Mouse (Mus musculus) spleen, adult 18-20 months (tissue): ENCODE measurements around the gene Gprin2.

Source experiments
- DNase-seq, 2 experiments: peaks; one replicate each; pipeline ENCODE4 v3.0.0; 2022; ENCODE audit warnings: mixed read lengths in 2 of 2

Gene Gprin2

GRCm38 (mm10) chr14:34201231-34202035 lies at the start of gene Gprin2:
Gprin2 (minus strand) TSS chr14:34201653.
- peak in 1 of 2 experiments; percentile 7 for DNase-seq

DNA sequence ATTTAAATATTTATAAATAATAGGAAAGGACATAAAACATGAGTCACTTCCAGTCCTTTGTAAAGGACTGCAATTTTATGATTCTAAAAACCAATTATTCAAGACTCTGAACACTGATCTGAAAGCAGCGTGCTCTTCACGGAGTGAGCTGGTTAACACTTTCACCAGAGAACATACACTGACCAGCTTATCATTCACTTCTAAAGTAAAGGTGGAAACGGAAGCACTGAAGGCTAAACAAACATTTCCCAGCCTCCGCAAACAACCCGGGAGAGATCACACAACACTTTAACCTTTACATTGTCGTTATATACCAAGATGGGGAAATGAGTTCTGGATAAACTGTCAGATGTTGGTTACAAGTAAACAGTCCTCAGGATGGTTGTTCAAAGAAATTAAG lies 39.2 kb upstream of the Gprin2 start:
- DNase-seq: no peak

GRCm38 (mm10) chr14:34240263-34240662 lies 38.8 kb upstream of the Gprin2 start:
- no peak for DNase-seq

- DNase-seq: peak in 1 of 2 experiments; percentile 17
Measured at GRCm38 (mm10) chr14:34234630-34235380, 33.4 kb upstream of the Gprin2 start.

- no peak for DNase-seq
Measured at GRCm38 (mm10) chr14:34233846-34234245, 32.4 kb upstream of the Gprin2 start.

DNA sequence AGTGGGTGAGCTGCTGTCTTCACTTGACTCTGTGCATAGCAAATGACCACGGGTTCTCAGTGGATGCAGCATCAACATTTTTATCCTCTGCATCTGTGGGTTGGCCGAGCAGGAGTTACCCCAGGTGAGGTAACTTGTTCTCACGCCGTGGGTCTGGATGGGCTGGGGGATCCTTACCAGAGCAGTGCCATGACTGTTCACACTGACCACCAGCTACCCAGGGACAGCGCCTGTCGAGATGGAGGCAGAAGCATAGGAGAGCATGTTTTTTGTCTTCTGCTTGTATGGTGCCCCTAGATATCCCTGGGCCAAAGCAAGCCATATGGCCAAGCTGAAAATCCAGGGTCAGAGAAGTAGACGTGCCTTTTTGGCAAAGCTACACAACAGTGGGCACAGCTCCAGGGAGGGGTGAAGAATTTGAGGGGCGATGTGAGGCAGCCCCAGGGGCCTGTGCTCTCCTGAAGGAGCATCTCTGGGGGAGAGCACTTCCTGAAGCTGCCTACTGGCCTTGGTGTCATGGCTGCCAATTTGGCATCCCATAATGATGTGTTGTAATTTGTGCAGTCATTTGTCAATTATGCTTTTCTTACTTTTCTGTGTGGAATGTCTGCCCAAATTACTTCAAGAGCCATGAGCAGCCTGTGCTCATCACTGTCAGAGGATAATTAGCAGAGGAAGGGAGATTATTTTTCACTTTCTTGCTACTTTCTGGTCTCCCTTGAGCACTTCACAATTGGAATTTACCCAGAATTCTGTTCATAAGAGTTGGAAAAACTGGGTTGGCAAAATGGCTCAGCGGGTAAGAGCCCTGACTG lies 31.6 kb upstream of the Gprin2 start:
- DNase-seq: no peak

GRCm38 (mm10) chr14:34232340-34232739 lies 30.9 kb upstream of the Gprin2 start:
- no peak for DNase-seq

DNA sequence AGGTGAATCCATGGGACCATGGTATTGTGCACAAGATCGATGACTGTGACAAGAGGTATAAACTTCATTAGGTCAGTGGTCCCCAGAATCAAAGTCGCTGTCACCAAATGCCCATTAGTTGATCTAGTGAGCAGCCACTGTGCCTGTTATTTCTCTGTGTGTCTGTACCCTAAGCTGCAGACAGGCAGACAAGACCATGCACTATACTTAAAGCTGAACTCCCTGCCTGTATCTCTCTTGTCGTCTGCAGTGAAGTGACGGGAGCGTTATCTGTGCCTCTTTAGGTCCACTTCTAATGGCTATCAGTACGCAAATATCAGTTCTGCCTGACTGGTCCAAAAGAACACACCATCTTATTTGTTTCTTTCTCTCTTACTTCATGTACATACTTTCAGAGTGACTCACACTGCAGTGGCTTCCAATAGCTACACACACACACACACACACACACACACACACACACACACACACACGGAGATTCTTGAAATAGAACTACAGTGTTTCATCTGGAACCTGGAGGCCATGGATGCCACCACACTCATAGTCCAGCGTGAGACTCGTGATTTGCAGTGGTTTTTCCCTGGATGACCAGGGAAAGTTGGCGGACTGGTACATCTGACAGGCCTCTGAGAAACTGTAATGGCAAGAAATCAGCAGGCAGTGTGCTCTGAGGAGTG lies 27.5 kb upstream of the Gprin2 start:
- DNase-seq: no peak

DNA sequence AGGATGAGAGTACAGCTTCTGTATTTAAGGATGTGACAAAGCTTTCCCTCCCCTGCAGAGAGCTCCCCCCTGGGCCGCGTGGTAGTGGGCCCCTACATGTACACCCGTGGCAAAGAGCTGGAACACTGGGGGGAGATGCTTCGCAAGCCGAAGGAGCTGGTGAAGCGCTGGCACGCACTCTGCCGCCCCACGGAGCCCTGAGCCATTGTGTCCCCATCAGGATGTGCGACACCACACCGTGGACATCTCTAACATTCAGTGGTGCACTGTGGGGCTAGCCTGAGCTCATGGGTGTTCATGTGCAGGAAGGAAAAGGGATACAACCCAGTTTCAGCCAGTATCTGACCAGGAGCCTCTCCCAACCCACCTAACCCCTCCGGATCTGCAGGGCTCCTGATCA lies 26.5 kb upstream of the Gprin2 start:
- no peak for DNase-seq

DNA sequence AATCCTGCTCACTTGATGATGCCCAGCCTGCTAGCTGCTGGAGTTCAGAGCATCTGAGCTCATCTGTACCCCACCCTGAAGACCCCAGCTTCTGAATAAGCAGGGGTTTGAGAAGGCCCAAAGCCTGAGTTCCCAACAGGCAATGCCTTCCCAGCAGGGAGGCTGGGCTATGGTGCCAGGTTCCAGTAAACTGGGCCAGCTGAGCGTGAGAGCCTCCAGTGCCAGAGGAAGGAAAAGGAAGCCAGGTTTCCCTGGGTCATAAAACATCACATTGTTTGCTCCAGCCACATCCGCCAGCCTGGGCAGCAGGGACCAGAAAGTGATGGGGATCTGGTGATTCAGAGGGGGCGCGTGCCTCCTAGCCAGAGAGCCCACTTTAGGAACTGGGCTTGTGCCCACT lies 25.1 kb upstream of the Gprin2 start:
- DNase-seq: no peak

GRCm38 (mm10) chr14:34225986-34226385 lies 24.5 kb upstream of the Gprin2 start:
- no peak for DNase-seq

DNA sequence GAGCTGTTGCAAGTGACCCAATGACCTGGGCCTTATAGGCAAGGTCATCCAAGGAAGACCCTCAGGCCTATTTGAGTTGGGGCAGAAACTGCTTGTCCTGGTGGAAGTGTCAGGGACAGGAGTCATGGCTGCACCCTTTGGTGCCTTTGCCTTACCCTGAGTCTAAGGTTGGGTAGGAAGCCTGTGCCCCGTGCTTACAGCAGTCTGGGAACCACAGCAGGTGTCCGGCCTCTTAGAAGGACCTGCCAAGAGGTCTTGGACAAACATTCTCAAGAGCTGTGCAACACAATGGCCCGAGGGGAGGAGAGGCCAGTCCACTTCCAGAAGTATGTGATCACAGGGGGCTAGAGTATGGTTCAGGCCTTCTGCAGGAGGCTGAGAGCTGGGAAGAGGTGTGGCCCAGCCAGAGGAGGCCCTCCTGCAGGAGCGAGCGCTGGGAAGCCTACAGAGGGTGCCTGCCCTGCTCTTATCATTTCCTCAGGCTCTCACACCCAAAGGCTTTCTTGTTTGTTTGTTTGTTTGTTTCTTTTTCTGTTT lies 22.0 kb upstream of the Gprin2 start:
- no peak for DNase-seq

DNA sequence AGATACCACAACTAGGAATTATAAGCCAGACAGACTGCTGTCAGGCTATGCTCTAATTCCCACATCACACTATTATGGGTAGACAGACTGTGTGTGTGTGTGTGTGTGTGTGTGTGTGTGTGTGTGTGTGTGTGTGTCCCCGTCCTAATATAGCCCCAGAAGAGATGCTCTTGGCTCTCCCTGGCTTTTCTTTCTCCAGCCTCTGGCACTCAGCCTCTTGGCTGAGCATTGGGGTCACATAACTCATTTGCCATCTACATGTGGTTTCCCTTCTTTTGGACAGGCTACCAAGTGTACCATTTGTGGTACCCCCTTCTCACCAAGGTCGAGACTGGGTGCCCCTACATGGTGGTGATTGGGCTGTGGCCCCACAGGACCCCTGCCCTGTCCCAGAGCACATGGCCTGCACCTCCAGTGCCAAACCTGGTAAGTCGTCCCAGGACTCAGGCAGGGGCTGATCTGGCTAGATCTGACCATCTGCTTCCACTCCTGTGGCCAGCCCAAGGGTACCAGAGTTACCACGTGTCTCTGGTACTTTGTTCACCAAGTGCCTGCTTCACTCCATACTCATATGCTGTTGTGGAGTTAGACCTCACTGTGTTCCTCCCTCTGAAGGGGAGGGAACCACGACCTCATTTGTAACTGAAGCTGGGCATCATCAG lies 20.1 kb upstream of the Gprin2 start:
- DNase-seq: no peak

DNA sequence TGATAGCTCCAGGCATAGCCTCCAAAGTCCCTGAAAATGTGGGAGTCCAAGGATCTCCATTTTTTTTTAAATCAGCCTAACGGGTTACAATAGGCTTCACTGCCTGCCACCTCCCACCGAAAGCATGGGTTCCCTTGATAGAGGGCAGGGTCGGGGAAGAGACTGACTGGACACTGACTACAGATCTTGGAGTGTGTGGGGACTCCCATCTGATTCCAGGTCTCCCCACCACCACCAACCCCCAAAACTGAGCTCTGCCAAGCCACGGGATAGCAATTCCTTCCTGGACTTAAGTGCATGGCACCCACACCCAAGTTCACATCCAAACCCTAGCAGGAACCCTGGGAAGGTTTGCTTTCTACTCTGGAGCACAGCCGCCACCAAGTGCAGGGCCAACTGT lies 19.0 kb upstream of the Gprin2 start:
- no peak for DNase-seq

DNA sequence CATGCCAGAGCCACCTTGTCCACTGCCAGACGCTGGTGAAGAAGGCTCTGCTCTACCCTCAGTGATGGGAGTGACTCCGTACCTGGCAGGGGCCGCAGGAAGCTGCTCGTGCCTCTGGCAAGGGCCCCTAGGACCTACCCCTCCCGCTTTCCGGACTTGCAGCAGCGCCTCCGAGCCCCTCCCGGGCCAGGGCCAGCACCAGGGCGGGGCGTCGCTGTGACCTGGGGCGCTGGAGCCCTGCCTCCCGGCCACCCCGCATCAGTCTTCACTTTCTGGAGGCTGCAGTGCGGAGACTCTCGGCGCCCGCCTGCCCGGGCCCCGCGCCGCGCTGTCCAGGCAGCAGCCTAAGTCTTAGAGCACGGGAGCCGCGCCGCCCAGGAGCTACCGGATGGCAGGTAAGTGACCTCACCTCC lies 18.3 kb upstream of the Gprin2 start:
- no peak for DNase-seq

DNA sequence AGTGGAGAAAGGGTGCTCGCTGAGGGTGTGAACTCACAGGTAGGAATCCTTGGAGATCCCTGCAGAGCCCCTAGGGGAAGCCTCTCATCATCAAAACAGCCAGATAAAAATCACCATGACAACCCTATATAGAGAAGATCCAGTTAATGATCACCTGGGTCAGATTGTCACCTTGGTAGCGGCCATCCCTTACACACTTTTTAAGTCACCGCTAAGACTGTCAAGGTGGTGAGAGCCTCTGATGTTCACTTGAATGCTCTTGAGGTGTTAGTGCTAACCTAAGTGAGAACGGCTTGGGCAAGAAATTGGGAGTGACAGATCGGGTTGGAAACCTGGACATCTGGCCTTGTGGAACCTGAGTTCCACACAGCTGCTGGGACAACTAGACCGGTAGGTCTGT lies 17.8 kb upstream of the Gprin2 start, which contains the start of gene Syt15:
Syt15 (plus strand) TSS at position 301 of the 400 bp plus-strand sequence.
- DNase-seq: no peak

DNA sequence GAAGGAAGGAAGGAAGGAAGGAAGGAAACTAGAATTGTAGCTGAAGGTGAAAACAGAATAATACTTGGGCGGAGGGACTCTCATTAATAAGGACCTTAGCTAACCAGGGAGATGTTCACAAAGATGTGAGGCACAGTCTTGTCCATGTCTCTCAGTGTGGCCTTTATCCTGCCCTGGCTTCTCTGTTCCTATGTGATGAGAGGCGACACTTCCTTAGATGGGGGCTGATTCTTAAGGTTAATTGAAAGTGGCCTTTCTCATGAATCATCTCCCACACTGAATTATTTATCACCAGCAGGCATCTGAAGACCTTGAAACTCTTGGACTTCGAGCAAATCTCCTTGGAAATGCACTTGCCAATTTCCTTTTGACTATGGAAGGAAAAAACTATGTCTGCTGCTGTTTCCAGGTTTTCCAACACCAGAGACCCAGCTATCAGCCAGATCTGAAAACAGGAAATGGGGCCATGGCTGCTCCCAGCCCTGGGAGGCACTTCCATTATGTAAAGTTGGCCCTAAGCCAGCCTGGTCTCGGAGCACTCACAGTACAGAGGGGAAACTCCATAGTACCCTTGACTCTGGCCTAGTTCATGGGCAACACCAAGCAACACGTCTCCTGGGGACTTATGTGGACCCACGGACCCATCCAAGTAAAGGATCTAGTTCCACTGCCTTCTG lies 14.1 kb upstream of the Gprin2 start:
- no peak for DNase-seq

DNA sequence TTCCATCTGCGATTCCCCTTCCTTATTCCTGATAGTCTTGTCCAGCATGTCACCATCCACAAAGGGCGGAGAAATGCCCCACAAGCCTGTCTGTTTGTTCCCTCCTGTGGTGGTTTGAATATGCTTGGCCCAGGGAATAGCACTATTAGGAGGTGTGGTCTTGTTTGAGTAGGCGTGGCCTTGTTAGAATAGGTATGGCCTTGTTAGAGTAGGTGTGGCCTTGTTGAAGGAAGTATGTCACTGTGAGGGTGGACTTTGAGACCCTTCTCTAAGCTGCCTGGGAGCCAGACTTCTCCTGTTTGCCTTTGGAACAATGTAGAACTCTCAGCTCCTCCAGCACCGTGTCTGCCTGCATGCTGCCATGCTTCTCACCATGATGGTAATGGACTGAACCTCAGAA lies 8.5 kb upstream of the Gprin2 start:
- DNase-seq: no peak

DNA sequence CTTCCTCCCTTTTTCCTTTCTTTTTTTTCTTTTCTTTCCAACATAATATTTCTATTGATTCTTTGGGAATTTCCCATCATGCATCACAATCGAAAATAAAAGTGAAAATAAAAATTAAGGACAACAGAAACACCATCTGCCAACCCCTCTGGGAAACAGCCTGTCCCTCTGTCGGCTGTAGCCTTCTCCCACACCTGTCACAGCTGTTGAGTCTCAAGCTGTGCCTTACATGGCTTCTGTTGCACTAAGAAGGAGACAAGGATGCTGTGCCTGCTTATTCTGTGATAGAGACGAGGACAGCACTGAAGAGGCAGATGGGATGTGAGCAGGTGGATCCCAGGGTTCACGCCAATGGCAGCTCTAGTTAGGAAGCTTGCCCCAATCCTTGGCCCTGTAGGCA lies 7.6 kb upstream of the Gprin2 start:
- DNase-seq: no peak

GRCm38 (mm10) chr14:34208651-34209050 lies 7.2 kb upstream of the Gprin2 start:
- DNase-seq: peak in 1 of 2 experiments; percentile 8

GRCm38 (mm10) chr14:34207996-34208395 lies 6.5 kb upstream of the Gprin2 start:
- DNase-seq: no peak
